24 mouse cellular contexts compared by ENCODE assay signal in the genomic region with DNA sequence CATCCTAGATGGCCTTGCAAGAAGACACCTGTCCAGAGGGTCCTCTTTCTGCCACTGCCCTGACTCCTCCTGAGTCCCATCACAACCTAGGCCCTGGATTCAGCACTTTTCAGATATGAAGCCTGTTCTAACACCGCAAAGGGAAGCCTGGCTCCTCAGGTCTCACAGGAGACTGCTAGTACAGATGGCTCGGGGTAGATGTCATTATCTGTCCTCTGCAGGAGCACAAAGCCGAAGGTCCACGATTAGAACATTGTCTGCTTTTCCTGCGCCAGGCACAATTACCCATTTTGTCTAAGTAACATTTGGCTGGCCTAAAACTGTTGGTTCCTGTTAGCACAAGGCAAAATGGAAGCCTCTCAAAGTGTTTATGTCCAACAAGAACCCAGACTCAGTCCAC.
A peak's percentile ranks its signal among the peaks of the same experiment; 100 is the strongest.
DNase-seq lines count a peak whose midpoint lies in the region; ATAC-seq and TF ChIP-seq lines count a peak whose summit lies in the region.
"Had no signal": no experiment of that assay in that cellular context is flagged by ENCODE, and none has a peak within 500 bp of the region (broad histone marks: within the 10 kb centered on the region; RNA-seq: fewer than 3 reads in every experiment).

No protein-coding gene starts in this region.

- ATAC-seq in kidney, embryonic 14.5 days (ENCODE audit: low FRiP score, low TSS enrichment): no peak
- peak; percentile 85 for ATAC-seq in liver, postnatal 0 days
- ATAC-seq in midbrain, embryonic 14.5 days (ENCODE audit: low FRiP score, low TSS enrichment): no peak
- ATAC-seq: activated CD4-positive, CD25-positive, alpha-beta regulatory T cell, adult 4 months; CD4-positive, CD25-positive, alpha-beta regulatory T cell, adult 4 months; forebrain, embryonic 15.5 days; intestine, embryonic 16.5 days had no signal

- peak overlapping the region; percentile 9; the same call in 1 of the 2 replicates for H3K27ac ChIP-seq in kidney, embryonic 14.5 days (ENCODE audit: low read depth, low read length)
- H3K27ac ChIP-seq in liver, postnatal 0 days (ENCODE audit: low read depth): no peak overlapping the region
- no peak overlapping the region for H3K27ac ChIP-seq in midbrain, embryonic 14.5 days (replicated peaks; ENCODE audit: low read depth, low read length)
- H3K27ac ChIP-seq: embryonic facial prominence, embryonic 13.5 days; forebrain, embryonic 15.5 days; hindbrain, embryonic 15.5 days; left cerebral cortex, adult 2 months; limb, embryonic 10.5 days had no signal

- H3K9ac ChIP-seq in kidney, embryonic 14.5 days (ENCODE audit: low read depth, low read length): no peak overlapping the region
- H3K9ac ChIP-seq in liver, postnatal 0 days (replicated peaks): no peak overlapping the region
- H3K9ac ChIP-seq in midbrain, embryonic 14.5 days (replicated peaks; ENCODE audit: low read length): no peak overlapping the region
- H3K9ac ChIP-seq: embryonic facial prominence, embryonic 13.5 days; forebrain, embryonic 15.5 days; hindbrain, embryonic 15.5 days had no signal

- no peaks in the 10 kb centered on the region for H3K27me3 ChIP-seq in kidney, embryonic 14.5 days (ENCODE audit: control insufficient read depth, insufficient read depth, low read length)
- H3K27me3 ChIP-seq in liver, postnatal 0 days (ENCODE audit: insufficient read depth, low read length): no peaks in the 10 kb centered on the region
- H3K27me3 ChIP-seq in midbrain, embryonic 14.5 days (ENCODE audit: control insufficient read depth, insufficient read depth, low read length): no peaks in the 10 kb centered on the region
- H3K27me3 ChIP-seq: embryonic facial prominence, embryonic 13.5 days; forebrain, embryonic 15.5 days; hindbrain, embryonic 15.5 days had no signal

- 90% methylated on average over 5 of the region's 5 CpGs for WGBS in kidney, embryonic 14.5 days
- WGBS in liver, postnatal 0 days (ENCODE audit: insufficient replicate concordance): 55% methylated on average over 5 of the region's 5 CpGs
- WGBS in midbrain, embryonic 14.5 days: 94% methylated on average over 5 of the region's 5 CpGs

- no peaks in the 10 kb centered on the region for H3K9me3 ChIP-seq in kidney, embryonic 14.5 days (ENCODE audit: control insufficient read depth, low read length)
- H3K9me3 ChIP-seq in liver, postnatal 0 days (ENCODE audit: low read length): no peaks in the 10 kb centered on the region
- H3K9me3 ChIP-seq in midbrain, embryonic 14.5 days (ENCODE audit: control insufficient read depth, low read length): no peaks in the 10 kb centered on the region
- H3K9me3 ChIP-seq: embryonic facial prominence, embryonic 13.5 days; forebrain, embryonic 15.5 days; hindbrain, embryonic 15.5 days; limb, embryonic 10.5 days; megakaryocyte, embryonic 14.5 days had no signal

- no peaks in the 10 kb centered on the region for H3K36me3 ChIP-seq in kidney, embryonic 14.5 days (ENCODE audit: control insufficient read depth, insufficient read depth, low read length)
- no peaks in the 10 kb centered on the region for H3K36me3 ChIP-seq in liver, postnatal 0 days (replicated peaks; ENCODE audit: insufficient read depth, low read length)
- H3K36me3 ChIP-seq in midbrain, embryonic 14.5 days (ENCODE audit: control insufficient read depth, insufficient read depth, low read length): no peaks in the 10 kb centered on the region
- H3K36me3 ChIP-seq: forebrain, embryonic 15.5 days; hindbrain, embryonic 15.5 days had no signal

- H3K4me3 ChIP-seq in kidney, embryonic 14.5 days (ENCODE audit: low read length): no peak overlapping the region
- H3K4me3 ChIP-seq in liver, postnatal 0 days (ENCODE audit: low read depth, low read length): no peak overlapping the region
- no peak overlapping the region for H3K4me3 ChIP-seq in midbrain, embryonic 14.5 days (replicated peaks; ENCODE audit: low read depth, low read length)
- H3K4me3 ChIP-seq: embryonic facial prominence, embryonic 13.5 days; forebrain, embryonic 15.5 days; hindbrain, embryonic 15.5 days; left cerebral cortex, adult 2 months; limb, embryonic 10.5 days; megakaryocyte, embryonic 14.5 days had no signal

- H3K4me1 ChIP-seq in kidney, embryonic 14.5 days (ENCODE audit: control insufficient read depth, insufficient read depth, low read length): no peaks in the 10 kb centered on the region; the same call in 1 of the 2 replicates
- no peaks in the 10 kb centered on the region for H3K4me1 ChIP-seq in liver, postnatal 0 days (ENCODE audit: insufficient read depth)
- H3K4me1 ChIP-seq in midbrain, embryonic 14.5 days (ENCODE audit: control insufficient read depth, insufficient read depth, low read length): peaks cover 3% of the 10 kb centered on the region; the same call in 1 of the 2 replicates
- H3K4me1 ChIP-seq: megakaryocyte, embryonic 14.5 days had no signal

- no peak for TF ChIP-seq CTCF in liver, postnatal 0 days (IDR thresholded peaks at IDR 0.05; ENCODE audit: low read depth)

- TF ChIP-seq EP300 in liver, postnatal 0 days (IDR thresholded peaks at IDR 0.05; ENCODE audit: low read depth): peak; percentile 85

- peak; percentile 42 for DNase-seq in cerebellum, adult 11-12 months
- DNase-seq in cerebellum, postnatal 4 days (ENCODE audit: low spot score in 2 of 2): no peak
- no peak for DNase-seq in kidney, adult 8-10 months
- DNase-seq in liver: peak; percentile 65
- no peak for DNase-seq in liver, postnatal 0 days
- DNase-seq in midbrain, embryonic 14.5 days: no peak
- DNase-seq in thymus, postnatal 0 days (ENCODE audit: low spot score): no peak
- DNase-seq: adrenal gland, postnatal 10 days; heart, postnatal 4 days; kidney, postnatal 25 days; lung, adult 18-20 months; lung, postnatal 14 days; right cerebral cortex, postnatal 25 days; thymus, adult 2 months had no signal

- H3K4me2 ChIP-seq in kidney, embryonic 14.5 days (replicated peaks; ENCODE audit: low read depth, low read length): no peak overlapping the region
- H3K4me2 ChIP-seq in liver, postnatal 0 days (ENCODE audit: low read depth, low read length): no peak overlapping the region
- no peak overlapping the region for H3K4me2 ChIP-seq in midbrain, embryonic 14.5 days (ENCODE audit: low read length)
- H3K4me2 ChIP-seq: embryonic facial prominence, embryonic 13.5 days; forebrain, embryonic 15.5 days; hindbrain, embryonic 15.5 days had no signal

Comparison
In these comparisons a context has a peak if more than half of its experiments do, and no peak if none do; other contexts are left out.
1. DNase-seq: peak in cerebellum, adult 11-12 months (single experiment) and liver (single experiment); none in cerebellum, postnatal 4 days (0 of 2), kidney, adult 8-10 months (0 of 2), liver, postnatal 0 days (single experiment), midbrain, embryonic 14.5 days (single experiment) and thymus, postnatal 0 days (single experiment).